Comparison of ENCODE assay signal across 8 mouse cellular contexts in genomic region chr17:56183658-56184103, GRCm38 (mm10). TPM values are rescaled to one million over a fixed set of nuclear protein-coding genes. Genes with fewer than 3 reads are reported as not detected.
DNase-seq lines count a peak whose midpoint lies in the region; ATAC-seq and TF ChIP-seq lines count a peak whose summit lies in the region.

Mydgf (minus strand) TSS chr17:56183920.

- no peak for TF ChIP-seq EP300 in ES-Bruce4 (IDR thresholded peaks at IDR 0.05; ENCODE audit: insufficient read depth, low read depth, low read length)
- no peak for TF ChIP-seq EP300 in liver, postnatal 0 days (IDR thresholded peaks at IDR 0.05; ENCODE audit: low read depth)

- TF ChIP-seq CTCF in ES-Bruce4 (IDR thresholded peaks at IDR 0.05; ENCODE audit: low read depth, low read length): no peak
- TF ChIP-seq CTCF in liver, postnatal 0 days (IDR thresholded peaks at IDR 0.05; ENCODE audit: low read depth): 0 out of 2 replicates have a peak, but pooled peaks have one; percentile 9

- H3K27ac ChIP-seq in ES-Bruce4 (ENCODE audit: insufficient read depth, low read length): no peak within 1 kb of the TSS
- peak within 1 kb of the TSS; percentile 69; the same call in 1 of the 2 replicates for H3K27ac ChIP-seq in forebrain, embryonic 13.5 days
- H3K27ac ChIP-seq in liver, postnatal 0 days (ENCODE audit: low read depth): peak within 1 kb of the TSS; percentile 80
- H3K27ac ChIP-seq in neural tube, embryonic 14.5 days (ENCODE audit: low read depth, low read length): peak within 1 kb of the TSS; percentile 60

- no peaks in the 10 kb centered on the region for H3K27me3 ChIP-seq in ES-Bruce4 (ENCODE audit: control insufficient read depth, insufficient read depth, low read length, poor library complexity, severe bottlenecking)
- H3K27me3 ChIP-seq in forebrain, embryonic 13.5 days: no peaks in the 10 kb centered on the region
- no peaks in the 10 kb centered on the region for H3K27me3 ChIP-seq in liver, postnatal 0 days (ENCODE audit: insufficient read depth, low read length)
- no peaks in the 10 kb centered on the region for H3K27me3 ChIP-seq in neural tube, embryonic 14.5 days (ENCODE audit: control insufficient read depth, insufficient read depth, low read length)

- no peaks in the 10 kb centered on the region for H3K36me3 ChIP-seq in ES-Bruce4 (ENCODE audit: control insufficient read depth, insufficient read depth, low read length, poor library complexity, severe bottlenecking)
- H3K36me3 ChIP-seq in forebrain, embryonic 13.5 days (ENCODE audit: poor library complexity, severe bottlenecking): peaks cover 61% of the 10 kb centered on the region
- peaks cover 28% of the 10 kb centered on the region for H3K36me3 ChIP-seq in liver, postnatal 0 days (replicated peaks; ENCODE audit: insufficient read depth, low read length)
- peaks cover 35% of the 10 kb centered on the region; the same call in 1 of the 2 replicates for H3K36me3 ChIP-seq in neural tube, embryonic 14.5 days (ENCODE audit: control insufficient read depth, insufficient read depth, low read length)

- H3K9ac ChIP-seq in ES-Bruce4 (ENCODE audit: low read depth, poor library complexity, severe bottlenecking): peak within 1 kb of the TSS; percentile 62
- H3K9ac ChIP-seq in forebrain, embryonic 13.5 days: peak within 1 kb of the TSS; percentile 79
- H3K9ac ChIP-seq in liver, postnatal 0 days (replicated peaks): peak within 1 kb of the TSS; percentile 86
- peak within 1 kb of the TSS; percentile 74 for H3K9ac ChIP-seq in neural tube, embryonic 14.5 days (replicated peaks; ENCODE audit: low read depth, low read length)

- peak within 1 kb of the TSS; percentile 86 for H3K4me2 ChIP-seq in forebrain, embryonic 13.5 days
- peak within 1 kb of the TSS; percentile 94 for H3K4me2 ChIP-seq in liver, postnatal 0 days (ENCODE audit: low read depth, low read length)
- H3K4me2 ChIP-seq in neural tube, embryonic 14.5 days (ENCODE audit: low read depth, low read length): peak within 1 kb of the TSS; percentile 96

- H3K4me3 ChIP-seq in ES-Bruce4 (ENCODE audit: low read depth, low read length): peak within 1 kb of the TSS; percentile 76
- peak within 1 kb of the TSS; percentile 82 for H3K4me3 ChIP-seq in forebrain, embryonic 13.5 days
- H3K4me3 ChIP-seq in liver, postnatal 0 days (ENCODE audit: low read depth, low read length): peak within 1 kb of the TSS; percentile 87
- peak within 1 kb of the TSS; percentile 82 for H3K4me3 ChIP-seq in neural tube, embryonic 14.5 days (ENCODE audit: low read depth, low read length)

- under 1% methylated on average over 47 of the region's 47 CpGs for WGBS in forebrain, embryonic 13.5 days
- WGBS in large intestine, adult 2 months: under 1% methylated on average over 47 of the region's 47 CpGs
- under 1% methylated on average over 47 of the region's 47 CpGs for WGBS in liver, postnatal 0 days (ENCODE audit: insufficient replicate concordance)
- WGBS in neural tube, embryonic 14.5 days: under 1% methylated on average over 47 of the region's 47 CpGs

- intact Hi-C loops in heart, postnatal 10 days (cut with DNase I): loop anchor here (2.0 kb wide), 1 partner anchor 21 kb away; the partner anchor contains the start of gene Tnfaip8l1

- H3K4me1 ChIP-seq in ES-Bruce4 (ENCODE audit: control insufficient read depth, insufficient read depth, low read length): no peaks in the 10 kb centered on the region
- H3K4me1 ChIP-seq in forebrain, embryonic 13.5 days: peaks cover 15% of the 10 kb centered on the region
- H3K4me1 ChIP-seq in liver, postnatal 0 days (ENCODE audit: insufficient read depth): peaks cover 20% of the 10 kb centered on the region
- H3K4me1 ChIP-seq in neural tube, embryonic 14.5 days (ENCODE audit: control insufficient read depth, insufficient read depth, low read length): peaks cover 7% of the 10 kb centered on the region

- TF ChIP-seq POLR2A in ES-Bruce4 (IDR thresholded peaks at IDR 0.05; ENCODE audit: insufficient read depth, low read length): no peak

- H3K9me3 ChIP-seq in ES-Bruce4 (replicated peaks; ENCODE audit: control insufficient read depth, insufficient read depth, low read length, poor library complexity, severe bottlenecking): no peaks in the 10 kb centered on the region
- H3K9me3 ChIP-seq in forebrain, embryonic 13.5 days (replicated peaks): no peaks in the 10 kb centered on the region
- no peaks in the 10 kb centered on the region for H3K9me3 ChIP-seq in liver, postnatal 0 days (ENCODE audit: low read length)
- no peaks in the 10 kb centered on the region for H3K9me3 ChIP-seq in neural tube, embryonic 14.5 days (ENCODE audit: control insufficient read depth, low read length)

- DNase-seq in heart, postnatal 10 days: peak; percentile 98 to 99
- peak; percentile 74 for DNase-seq in large intestine, adult 2 months (ENCODE audit: low read depth, low spot score)
- DNase-seq in liver, postnatal 0 days: peak; percentile 97
- peak; percentile 98 for DNase-seq in testis, postnatal 10 days (ENCODE audit: low spot score)

- ATAC-seq in cerebellum, adult (ENCODE audit: insufficient number of reproducible peaks, low FRiP score, low TSS enrichment): peak; percentile 88
- peak; percentile 97 for ATAC-seq in forebrain, embryonic 13.5 days
- ATAC-seq in liver, postnatal 0 days: peak; percentile 96
- peak; percentile 95 for ATAC-seq in neural tube, embryonic 14.5 days (ENCODE audit: low read depth)

RNA-seq across cellular contexts. Expression of gene Mydgf, which starts in this region (rescaled TPM):
- polyA plus RNA-seq in ES-Bruce4 (2011; ENCODE audit: insufficient read depth, insufficient read length, low read depth, missing spikeins): 37.4 and 48.4 TPM in 2 replicates
- 56.8 and 64.5 TPM in 2 replicates for polyA plus RNA-seq in forebrain, embryonic 13.5 days (2015; fragmentation: Nextera tagmentation; extraction: Ambion mirVana)
- total RNA-seq in heart, postnatal 10 days (2021): 10 to 100 TPM; 36.6 to 40.3 TPM
- 112 and 113 TPM in 2 replicates for polyA plus RNA-seq in large intestine, adult 2 months (2012; rRNA removed)
- 45.8 and 49.8 TPM in 2 replicates for polyA plus RNA-seq in liver, postnatal 0 days (2015; fragmentation: Nextera tagmentation; extraction: Ambion mirVana)
- polyA plus RNA-seq in neural tube, embryonic 14.5 days (2014; fragmentation: Nextera tagmentation; extraction: Ambion mirVana): 68.6 and 69.7 TPM in 2 replicates
